Mouse (Mus musculus) heart, adult 8-10 months (tissue): ENCODE results near the gene Chid1. TPM values are rescaled to one million over a fixed set of nuclear protein-coding genes. Genes with fewer than 3 reads are reported as not detected.

Experiments used
- total RNA-seq, 4 experiments: library from RNA; stranded (reverse); gene quantifications; 2 replicates each; pipeline ENCODE4 v1.2.4; 2022

The Chid1 gene
- total RNA-seq, 4 experiments from 2014 or later: 48.2 to 55.0 (median 50.3) TPM

Other genes with a start within 250 kb of the Chid1 start
- not detected for gene Drd4, start 247.9 kb downstream of the Chid1 start, total RNA-seq
- 10 to 100 TPM; 10.8 to 14.7 (median 12.7) TPM for gene Deaf1, start 212.2 kb downstream of the Chid1 start, total RNA-seq
- 10 to 100 TPM; 13.7 to 16.6 (median 15.5) TPM for gene Tmem80, start 212.1 kb downstream of the Chid1 start, total RNA-seq
- 1 to 10 TPM; 3.7 to 5.0 (median 3.9) TPM for gene Eps8l2, start 201.0 kb downstream of the Chid1 start, total RNA-seq
- 100 to 1,000 TPM; 107 to 115 (median 110) TPM for gene Taldo1, start 147.7 kb downstream of the Chid1 start, total RNA-seq
- 10 to 100 TPM; 13.3 to 16.0 (median 14.8) TPM for gene Gatd1, start 125.7 kb downstream of the Chid1 start, total RNA-seq
- gene Cend1, start 110.4 kb downstream of the Chid1 start, total RNA-seq: 1 to 10 TPM in 3 of 4 experiments, under 1 TPM in 1; 0.78 to 1.7 (median 1.4) TPM
- 10 to 100 TPM; 44.3 to 76.1 (median 66.5) TPM for gene Slc25a22, start 102.0 kb downstream of the Chid1 start, total RNA-seq
- under 1 TPM; 0.32 to 0.62 (median 0.44) TPM for gene Pidd1, start 95.8 kb downstream of the Chid1 start, total RNA-seq
- 100 to 1,000 TPM; 796 to 941 (median 846) TPM for gene Rplp2, start 92.5 kb downstream of the Chid1 start, total RNA-seq
- gene Pnpla2, start 84.7 kb downstream of the Chid1 start, total RNA-seq: 100 to 1,000 TPM; 419 to 549 (median 431) TPM
- 10 to 100 TPM; 17.7 to 24.2 (median 19.1) TPM for gene Cracr2b, start 78.8 kb downstream of the Chid1 start, total RNA-seq
- gene Cd151, start 72.5 kb downstream of the Chid1 start, total RNA-seq: 100 to 1,000 TPM; 331 to 351 (median 345) TPM
- gene Polr2l, start 64.7 kb downstream of the Chid1 start, total RNA-seq: 10 to 100 TPM; 75.5 to 93.4 (median 84.3) TPM
- 10 to 100 TPM; 25.8 to 45.3 (median 42.8) TPM for gene Tspan4, start 64.6 kb downstream of the Chid1 start, total RNA-seq
- gene Ap2a2, start 22.3 kb upstream of the Chid1 start, total RNA-seq: 10 to 100 TPM; 55.2 to 65.5 (median 61.3) TPM
- gene Muc6, start 115.5 kb upstream of the Chid1 start, total RNA-seq: not detected
- not detected for gene Muc2, start 150.5 kb upstream of the Chid1 start, total RNA-seq
- gene Muc5ac, start 249.1 kb upstream of the Chid1 start, total RNA-seq: not detected